Mouse (Mus musculus) embryo, embryonic 11 days (tissue): ENCODE measurements around the gene Map3k5.

Source experiments
- DNase-seq: peaks from one replicate; pipeline ENCODE4 v3.0.0-alpha.2; 2015

The Map3k5 gene

DNA sequence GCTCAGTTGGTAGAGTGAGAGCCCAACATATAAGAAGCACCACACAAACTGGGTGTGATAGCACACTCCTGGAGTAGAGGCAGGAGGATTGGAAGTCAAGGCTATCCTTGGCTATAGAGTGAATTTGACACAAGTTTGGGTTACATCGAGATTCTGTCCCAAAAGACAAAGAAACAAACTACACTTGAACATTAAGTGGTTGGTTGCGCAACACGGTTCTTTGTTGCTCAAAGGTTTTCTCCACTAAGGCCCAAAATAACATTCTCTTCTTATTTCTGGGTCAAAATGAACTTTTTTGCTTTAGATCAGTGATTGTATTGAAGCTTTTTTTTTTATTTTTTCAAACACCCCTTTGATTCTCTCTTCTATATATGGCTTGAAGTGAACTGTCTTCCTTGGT lies 75.7 kb downstream of the Map3k5 start:
- DNase-seq = no peak

DNA sequence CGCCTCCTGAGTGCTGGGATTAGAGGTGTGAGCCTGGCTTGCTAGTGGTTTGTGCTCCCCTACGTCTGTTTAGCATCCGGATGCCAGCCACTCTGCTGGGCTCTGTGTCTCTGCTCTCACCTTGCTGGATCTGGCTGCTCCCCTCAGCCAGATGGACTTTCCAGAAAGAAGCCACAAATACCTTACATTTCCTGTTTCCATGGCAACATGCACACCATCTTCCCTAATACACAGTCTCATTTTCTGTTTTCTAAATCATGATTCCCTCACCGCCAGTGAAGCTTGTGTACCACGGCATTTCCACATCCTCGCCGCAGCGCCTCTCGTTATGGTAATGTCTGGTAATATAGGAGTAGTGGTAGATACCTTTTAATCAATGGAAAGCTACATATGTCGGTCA lies 84.1 kb downstream of the Map3k5 start:
- DNase-seq = no peak

DNA sequence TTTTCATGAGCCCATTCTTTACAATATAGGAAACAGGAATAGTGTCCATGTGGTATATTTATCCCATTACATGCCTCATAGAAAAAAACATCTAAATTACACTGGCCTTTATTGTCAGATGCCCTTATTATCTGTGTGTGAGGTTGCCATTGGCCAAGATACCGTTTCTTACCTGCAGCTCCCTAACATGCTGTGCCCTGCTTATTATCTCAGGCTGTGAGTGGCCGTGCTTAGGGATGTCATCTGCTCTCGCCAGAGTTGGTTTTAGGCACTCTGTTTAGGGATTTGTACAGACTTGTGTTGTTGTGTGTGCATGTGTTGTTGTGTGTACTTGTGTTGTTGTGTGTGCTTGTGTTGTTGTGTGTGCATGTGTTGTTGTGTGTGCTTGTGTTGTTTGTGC lies 84.5 kb downstream of the Map3k5 start:
- DNase-seq = no peak

DNA sequence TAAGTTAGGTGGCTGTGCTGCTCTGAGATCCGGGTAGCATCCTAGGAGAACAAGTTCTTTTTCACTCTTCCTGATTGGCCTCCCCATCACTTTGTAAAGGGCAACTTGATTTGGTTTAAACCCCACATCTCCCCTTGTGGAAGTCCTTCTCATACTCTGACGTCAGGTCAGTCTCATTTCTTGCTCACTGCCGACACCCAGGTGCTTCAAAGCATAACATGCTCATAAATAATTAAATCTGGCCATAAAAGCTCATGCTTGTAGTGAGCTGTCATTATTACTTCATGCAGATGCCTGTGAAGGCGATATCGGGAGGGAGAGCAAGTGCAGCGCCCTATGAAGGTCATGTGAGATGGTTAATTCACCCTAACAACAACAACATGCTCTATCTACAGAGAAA lies 87.0 kb downstream of the Map3k5 start:
- DNase-seq = no peak

DNA sequence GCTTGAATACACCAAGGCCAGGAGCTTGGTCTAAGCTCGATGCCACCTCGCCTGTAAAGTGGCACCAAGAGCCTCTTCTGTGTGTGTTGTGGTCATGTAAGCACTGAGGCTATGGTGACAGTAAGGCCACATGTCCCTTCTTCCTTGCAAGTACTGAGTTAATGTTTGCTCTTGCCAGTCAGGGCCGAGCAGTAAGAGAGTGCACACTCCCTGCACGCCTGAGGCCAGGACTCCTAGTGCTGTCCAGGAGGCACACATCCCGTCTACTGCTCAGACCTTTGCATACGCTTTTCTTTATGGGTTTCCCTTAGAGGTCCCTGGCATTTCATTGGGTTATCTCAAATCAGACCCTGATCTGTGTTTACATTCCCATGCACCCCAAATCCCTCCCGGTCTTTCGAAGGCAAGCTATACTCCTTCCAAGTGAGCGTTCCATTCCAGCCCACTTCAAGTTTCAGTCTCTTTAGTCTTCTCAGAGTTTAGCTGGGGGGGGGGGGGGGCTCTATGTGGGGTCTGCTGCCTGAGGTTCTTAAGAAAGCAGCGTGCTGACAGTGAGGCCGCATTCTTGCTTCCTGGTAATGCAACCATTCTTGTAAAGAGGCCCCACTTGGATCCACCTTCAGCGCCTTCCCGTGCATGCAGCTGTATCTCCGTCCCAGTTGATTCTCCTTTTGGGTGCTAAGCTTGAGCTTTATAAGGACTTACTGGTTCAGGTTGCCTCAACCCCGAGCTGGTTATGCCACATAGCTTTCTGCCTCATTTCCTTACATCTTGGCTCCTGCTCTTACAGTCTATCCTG lies 87.6 kb downstream of the Map3k5 start:
- no peak for DNase-seq

DNA sequence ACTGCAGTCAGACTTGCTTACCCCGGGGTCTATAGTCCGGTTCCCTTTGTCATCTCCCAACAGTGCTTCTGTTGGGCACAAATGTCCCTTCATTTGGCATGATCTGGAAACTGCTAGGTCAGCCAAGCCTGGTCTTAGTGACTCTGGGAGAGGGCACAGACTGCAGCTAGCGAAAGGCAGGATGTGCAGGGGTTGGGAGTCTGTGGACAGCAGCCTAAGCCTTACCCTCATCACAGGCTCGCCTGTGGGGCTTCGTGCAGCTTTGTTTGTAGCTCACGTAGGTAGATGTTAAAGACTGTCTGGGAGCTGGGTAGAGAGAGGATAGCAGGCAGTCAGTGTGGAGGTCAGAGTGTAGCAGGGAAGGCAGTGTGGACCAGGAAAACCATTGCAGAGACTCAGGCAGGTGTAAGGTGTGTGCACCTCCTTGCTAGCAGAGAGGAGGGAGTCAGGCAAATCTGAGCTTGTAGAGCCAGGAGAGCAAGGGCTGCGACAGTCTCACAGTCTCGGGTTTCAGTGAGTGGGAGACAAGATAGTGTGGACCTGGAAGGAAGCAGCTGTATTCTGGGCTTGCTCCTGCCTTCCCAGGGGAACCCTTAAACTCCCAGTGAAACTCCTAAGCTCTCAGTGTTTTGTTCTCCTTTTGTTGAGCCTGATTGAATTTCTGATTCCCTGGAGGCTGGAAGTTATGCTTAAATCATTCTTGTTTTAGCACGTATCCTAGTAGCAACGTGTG lies 88.5 kb downstream of the Map3k5 start:
- peak; percentile 22 for DNase-seq

DNA sequence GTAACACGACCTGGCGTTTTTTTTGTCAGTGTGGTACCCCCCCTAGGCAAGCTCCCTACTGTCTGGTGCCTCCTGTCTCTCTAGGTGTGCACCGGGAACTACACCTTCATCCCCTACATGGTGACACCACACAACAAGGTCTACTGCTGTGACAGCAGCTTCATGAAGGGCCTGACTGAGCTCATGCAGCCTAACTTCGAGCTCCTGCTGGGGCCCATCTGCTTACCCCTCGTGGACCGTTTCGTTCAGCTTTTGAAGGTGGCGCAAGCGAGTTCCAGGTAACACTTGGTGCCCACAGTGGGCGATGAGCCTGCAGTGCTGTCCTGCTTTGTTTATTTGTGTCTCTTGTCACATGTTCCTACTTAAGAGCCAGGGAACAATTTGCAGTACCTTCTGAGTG lies 89.3 kb downstream of the Map3k5 start:
- DNase-seq = no peak

DNA sequence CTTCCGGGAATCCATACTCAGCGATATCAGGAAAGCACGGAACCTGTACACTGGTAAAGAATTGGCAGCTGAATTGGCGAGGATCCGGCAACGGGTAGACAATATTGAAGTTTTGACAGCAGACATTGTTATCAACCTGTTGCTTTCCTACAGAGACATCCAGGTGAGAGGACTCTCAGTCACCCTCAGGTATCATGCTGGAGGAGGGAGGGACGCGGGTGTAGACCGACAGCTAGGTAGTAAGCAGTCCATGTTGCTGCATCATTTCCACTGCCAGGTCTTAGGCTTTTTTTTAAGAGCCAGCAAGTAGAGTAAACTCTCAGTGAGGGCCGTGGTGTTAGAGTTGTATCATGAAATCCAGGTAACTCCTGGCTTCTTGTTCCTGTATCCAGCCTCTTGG lies 90.6 kb downstream of the Map3k5 start:
- DNase-seq = no peak

DNA sequence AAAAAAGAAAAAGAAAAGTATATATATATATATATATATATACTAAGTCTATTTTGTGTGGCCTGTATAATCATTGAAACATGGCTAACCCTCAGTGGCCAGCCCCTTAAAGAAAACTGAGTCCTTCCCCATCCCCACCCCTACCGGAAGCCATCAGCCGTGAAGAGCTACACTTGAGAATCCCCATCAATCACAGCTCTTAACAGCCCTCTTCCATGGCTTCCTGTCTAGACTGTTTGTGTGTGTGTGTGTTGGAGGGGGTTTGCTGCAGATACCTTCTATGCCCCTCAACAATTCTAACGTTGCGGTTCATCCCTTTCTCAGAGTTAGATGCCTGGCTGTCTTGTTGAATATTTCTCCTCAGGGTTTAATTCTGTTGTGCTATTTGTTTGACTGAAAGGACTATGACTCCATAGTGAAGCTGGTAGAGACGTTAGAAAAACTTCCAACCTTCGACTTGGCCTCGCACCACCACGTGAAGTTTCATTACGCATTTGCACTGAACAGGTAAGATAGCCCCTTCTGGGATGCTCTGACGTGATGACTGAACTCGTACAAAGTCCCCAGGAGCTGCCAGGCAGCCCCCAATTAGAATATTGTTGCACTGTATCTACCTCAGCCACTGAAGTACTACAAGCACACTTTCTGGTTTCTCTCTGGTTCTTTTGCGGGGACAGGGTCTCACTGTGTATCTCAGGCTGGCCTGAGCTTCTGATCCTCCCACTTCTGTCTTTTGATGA lies 91.7 kb downstream of the Map3k5 start:
- peak; percentile 40 for DNase-seq

DNA sequence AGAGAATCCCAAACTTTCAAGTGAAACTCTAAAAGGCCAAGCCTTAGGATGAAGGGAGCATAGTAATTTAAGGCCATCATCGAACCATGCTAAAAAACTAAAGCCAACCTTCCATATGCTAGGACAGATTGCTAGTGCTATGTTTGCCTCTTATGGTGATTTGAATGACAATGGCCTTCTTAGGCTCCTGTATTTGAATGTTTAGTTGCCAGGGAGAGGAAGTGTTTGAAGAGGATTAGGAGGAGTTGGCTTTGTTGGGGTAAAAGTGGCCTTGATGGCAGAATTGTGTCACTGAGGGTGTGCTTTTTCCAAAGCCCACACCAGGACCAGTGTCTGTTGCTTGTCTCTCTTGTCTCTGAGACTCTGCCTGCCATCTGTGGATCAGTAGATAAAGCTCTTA lies 96.4 kb downstream of the Map3k5 start:
- DNase-seq = no peak

DNA sequence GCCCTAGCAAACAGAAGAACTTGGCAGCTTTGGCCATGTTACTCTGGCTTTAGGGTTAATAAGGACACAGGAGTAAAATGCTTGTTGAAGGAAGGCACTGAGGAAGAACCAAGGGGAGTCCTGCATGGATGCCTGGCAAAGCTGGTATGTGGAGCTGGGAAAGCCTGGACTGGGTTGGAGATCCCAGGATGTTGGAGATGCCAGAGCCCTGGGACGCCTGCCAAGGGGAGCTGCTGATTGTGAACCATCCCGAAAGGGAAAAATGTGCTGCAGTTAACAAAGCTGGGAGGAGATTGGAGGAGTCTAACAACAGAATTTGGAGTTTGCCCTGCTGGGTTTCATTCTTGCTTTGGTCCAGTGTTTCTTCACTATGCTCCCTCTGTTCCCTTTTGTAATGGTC lies 97.7 kb downstream of the Map3k5 start:
- no peak for DNase-seq

DNA sequence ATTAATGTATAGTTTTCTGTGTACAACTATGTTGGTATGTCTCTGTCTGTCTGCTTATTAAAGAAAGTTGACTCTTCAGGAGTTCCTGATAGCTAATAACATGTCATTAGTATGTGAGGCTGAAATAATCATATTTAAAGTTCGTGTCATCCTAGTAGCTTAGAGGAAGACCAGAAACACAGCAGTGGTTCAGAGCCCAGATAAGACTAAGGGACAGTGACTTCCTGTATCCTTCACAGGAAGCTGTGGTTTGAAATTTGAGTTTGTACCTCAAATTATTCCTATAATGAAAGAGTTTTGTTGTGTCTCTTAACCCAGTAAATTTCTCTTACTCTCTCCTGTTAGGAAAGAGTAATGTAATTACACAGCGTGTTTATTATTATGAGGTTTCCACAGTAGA lies 102.1 kb downstream of the Map3k5 start:
- no peak for DNase-seq

DNA sequence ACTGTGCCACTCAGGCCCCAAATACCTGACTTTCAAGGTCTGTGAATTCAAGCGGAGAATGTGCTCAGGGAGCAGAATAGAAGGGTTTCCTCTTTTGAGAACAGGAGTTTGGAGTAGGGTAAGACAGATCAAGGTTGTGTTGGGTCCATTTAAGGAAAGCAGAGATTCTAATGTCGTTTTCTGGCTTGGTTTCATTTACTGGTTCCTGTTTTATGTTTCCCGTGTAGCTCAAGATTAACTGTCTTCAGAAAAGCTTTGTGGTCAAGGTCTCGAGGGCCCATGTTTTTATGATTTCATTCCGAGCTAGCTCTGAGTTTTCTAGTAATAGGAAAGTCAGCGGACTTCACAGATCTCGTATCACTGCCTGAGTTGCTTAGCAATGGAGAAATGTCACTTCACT lies 102.6 kb downstream of the Map3k5 start:
- DNase-seq = no peak

DNA sequence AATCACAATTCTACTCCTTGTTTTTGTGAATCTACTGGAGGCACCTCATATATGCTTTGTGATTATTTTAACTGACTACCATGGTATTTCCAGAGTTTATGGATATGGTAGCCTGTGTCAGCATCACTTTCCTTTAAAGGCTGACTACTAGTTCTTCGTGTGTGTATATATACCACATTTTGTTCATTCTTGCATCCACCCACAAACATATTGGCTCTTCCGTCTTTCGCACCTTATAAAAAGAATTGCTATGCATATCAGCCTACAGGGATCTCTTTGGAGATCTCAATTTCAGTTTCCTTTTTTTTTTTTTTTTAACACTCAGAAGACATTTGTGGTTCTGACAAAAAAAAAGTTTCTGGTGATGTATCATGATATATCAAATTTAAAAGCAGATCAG lies 105.3 kb downstream of the Map3k5 start:
- DNase-seq = no peak

DNA sequence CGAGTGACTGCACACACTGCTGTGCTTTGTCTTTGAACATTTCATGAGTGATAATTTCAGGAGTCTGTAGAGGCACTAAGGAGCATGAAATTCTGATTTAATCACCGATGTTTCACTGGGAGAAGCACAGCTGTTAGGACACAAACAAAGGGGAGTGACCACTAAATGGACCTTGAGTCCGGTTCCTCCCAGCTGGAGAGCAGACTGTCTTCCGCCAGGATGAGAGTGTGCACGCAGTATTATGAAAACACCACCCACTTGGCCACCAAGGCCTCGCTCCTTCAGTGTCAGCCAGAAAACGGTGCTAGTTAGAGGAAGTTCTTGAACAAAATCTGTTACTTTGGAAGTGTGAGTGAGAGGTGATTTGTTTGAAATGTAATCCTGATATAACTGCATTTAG lies 105.8 kb downstream of the Map3k5 start:
- peak; percentile 6 for DNase-seq

DNA sequence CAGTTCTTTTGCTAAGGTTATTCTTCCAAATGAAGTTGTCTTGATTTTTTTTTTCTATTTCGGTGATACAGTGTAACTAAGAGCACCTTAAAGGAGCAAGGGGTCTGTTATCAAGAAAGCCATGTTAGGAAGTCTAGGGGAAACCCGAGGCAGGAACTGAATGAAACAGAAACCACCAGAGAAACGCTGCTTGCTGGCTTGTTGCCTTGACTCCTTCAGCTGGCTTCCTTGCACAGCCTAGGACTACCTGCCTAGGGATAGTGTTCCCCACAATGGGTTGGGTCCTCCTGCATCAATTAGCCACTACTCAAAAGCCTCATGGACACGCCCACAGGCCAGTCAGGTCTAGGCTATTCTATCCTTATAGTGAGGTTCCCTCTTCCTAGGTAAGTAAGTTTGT lies 106.4 kb downstream of the Map3k5 start:
- no peak for DNase-seq

DNA sequence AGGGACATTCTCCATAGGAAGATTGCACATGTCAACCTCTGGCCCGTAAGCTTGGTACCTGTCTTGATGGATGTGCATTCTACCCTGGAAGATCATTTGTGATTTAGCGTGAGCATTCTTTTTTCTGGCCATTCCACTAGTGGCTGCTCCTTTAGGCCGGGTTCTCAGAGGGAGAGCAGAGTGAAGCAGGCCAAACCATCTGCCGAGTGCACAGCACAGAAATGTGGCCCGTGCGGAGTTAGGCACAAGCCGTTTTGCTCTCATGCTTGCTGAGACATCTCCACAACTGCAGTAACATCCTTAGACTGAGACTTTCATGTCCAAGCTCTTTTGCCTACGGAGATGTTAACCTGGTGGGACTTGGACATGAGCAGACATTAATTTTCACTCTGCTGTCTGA lies 107.8 kb downstream of the Map3k5 start:
- DNase-seq = no peak

DNA sequence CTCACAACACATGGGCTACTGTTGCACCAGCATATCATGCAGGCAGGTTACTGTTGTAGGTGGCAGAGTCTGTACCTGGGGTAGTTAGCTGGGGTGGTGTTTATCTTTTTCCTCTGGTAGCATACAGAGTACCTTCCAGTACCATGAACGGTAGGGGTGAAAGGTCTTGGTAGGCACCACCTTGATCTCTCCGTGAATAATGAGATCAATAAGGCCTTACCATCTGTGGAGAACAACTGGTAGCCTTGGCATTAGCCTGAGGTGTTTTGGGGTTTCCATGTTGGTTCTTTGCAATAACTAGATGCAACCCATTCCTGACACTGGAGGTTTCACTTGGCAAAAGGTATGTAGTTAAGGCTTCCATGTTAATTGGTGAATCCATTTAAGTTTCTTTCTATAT lies 109.8 kb downstream of the Map3k5 start:
- no peak for DNase-seq

DNA sequence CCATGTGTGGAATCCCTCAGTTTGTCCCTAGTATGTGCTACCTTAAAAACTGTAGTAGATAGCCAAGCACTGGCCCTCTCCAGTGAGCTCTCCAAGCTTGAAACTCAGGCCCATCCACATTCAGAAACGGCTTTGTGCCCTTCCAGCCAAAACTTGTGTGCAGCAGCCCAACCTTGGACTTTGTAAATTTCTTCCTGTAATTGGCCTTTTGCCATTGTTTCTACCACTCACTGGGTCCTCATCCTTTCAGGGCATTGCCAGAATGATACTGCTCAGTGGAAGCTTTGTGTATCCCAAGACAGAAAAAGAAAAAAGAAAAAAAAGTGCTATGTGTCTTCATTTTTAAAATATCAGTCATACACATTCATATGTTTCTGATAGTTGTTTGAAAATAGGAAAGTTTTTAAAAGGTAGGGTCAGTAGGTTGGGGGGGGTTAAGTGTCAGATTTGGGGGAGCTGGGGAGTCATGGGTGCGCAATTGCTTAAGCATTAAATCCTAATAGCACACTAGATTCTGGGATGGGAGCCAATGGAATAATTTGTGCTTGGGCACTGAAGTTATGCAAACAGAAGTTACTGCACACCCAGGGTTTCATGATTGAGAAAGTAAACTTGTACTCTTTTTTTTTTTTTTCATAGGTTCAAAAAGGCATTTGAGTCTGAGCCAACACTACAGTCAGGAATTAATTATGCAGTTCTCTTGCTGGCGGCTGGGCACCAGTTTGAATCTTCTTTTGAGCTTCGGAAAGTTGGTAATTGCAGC lies 111.6 kb downstream of the Map3k5 start:
- no peak for DNase-seq

DNA sequence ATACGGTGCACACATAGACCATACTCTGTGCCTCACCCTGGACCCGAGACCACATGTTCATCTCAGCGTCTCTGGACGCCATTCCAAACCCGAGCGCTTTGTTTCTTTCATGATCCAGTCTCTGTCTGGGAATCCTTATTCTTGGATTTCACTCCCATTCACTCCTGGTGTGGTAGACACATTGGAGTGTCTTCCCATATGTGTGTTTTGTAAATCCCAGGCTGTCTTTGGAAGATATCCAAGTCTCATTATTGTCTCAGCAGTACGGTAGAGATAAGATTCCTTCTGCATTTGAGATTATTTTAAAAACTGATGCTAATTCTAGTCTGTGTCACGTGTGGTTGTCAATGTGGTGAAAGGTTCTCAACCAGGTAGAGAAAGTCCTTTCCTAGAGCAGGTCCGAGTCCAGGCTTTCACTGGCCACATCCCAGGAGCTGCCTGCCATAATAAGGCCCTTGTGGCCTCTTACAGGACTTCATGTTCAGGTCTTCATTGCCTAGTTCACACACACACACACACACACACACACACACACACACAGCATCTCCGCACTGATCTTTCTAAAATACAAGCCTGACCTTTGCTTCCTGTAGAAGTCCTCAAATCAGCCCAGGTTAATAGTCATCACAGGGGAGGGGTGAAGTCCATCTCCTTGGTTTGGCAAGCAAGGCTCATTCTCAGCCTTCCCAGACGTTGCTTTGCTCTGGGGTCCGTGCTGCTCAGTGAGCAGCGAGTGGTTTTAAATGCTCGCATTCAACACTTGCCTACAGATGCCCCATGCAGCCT lies 122.8 kb downstream of the Map3k5 start:
- no peak for DNase-seq

DNA sequence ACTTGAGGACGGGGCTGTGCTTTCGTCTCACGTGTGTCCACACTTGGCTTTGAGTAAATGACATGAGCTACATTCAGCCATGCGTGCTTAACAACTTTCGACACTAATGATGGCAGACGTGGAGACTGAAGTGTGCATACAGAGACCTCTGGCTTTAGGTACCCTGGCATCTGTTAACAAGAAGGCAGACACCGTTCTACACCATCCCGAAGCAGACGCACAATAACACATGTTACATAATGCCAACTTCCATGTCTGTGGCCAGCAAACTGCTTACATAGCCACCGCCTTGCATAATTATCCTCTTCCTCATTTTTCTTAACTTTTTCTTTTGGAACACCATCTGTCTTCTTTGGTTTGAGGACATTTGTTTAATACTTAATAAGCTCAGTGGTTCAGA lies 123.8 kb downstream of the Map3k5 start:
- no peak for DNase-seq

DNA sequence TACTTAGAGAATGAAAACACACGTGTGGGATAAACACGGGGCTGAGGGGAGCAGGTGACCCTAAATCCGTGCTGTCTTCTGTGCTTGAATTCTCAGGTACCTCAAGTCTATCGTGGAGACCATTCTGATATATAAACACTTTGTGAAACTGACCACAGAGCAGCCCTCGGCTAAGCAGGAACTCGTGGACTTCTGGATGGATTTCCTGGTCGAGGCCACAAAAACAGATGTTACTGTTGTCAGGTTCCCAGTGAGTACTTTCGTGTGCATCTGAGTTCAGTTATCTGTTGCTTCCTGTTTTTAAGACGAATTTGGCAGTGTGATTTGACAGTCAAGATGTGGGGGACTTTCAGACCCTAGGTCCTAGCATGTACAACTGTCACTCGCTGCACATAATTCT lies 124.6 kb downstream of the Map3k5 start:
- DNase-seq = no peak
